Comparison of ENCODE assay signal across 21 mouse cellular contexts in genomic region chr1:60482881-60483280, GRCm38 (mm10).
DNase-seq lines count a peak whose midpoint lies in the region; ATAC-seq and TF ChIP-seq lines count a peak whose summit lies in the region.
"Had no signal": no experiment of that assay in that cellular context is flagged by ENCODE, and none has a peak within 500 bp of the region (broad histone marks: within the 10 kb centered on the region; RNA-seq: fewer than 3 reads in every experiment).

No protein-coding gene starts in this region.

- TF ChIP-seq CTCF in forebrain, postnatal 0 days (IDR thresholded peaks at IDR 0.05; ENCODE audit: low read depth) = no peak

- H3K4me2 ChIP-seq in forebrain, postnatal 0 days (ENCODE audit: low read depth) = no peak overlapping the region
- H3K4me2 ChIP-seq: embryonic facial prominence, embryonic 15.5 days; forebrain, embryonic 15.5 days; heart, embryonic 13.5 days; hindbrain, embryonic 15.5 days had no signal

- peak; percentile 9 for DNase-seq in lung, postnatal 25 days (ENCODE audit: low spot score)
- DNase-seq in lung, postnatal 14 days = no peak
- peak; percentile 45 for DNase-seq in T-cell, adult 2 months (ENCODE audit: low spot score)
- no peak for DNase-seq in adrenal gland, adult 18-20 months (ENCODE audit: low spot score in 2 of 2)
- no peak for DNase-seq in forebrain, postnatal 0 days
- no peak for DNase-seq in embryonic facial prominence, embryonic 10.5 days (ENCODE audit: low spot score)
- DNase-seq: adrenal gland, adult 2 months; adrenal gland, postnatal 25 days; B cell, adult 2 months; cerebellum, adult 18-20 months; cerebellum, adult 9-11 months; cerebellum, postnatal 36 days; gastrocnemius, postnatal 25 days; heart, postnatal 36 days; kidney, adult 11 months had no signal

- H3K9me3 ChIP-seq in forebrain, postnatal 0 days (ENCODE audit: low read length) = no peaks in the 10 kb centered on the region
- no peaks in the 10 kb centered on the region for H3K9me3 ChIP-seq in embryonic facial prominence, embryonic 10.5 days
- H3K9me3 ChIP-seq: embryonic facial prominence, embryonic 15.5 days; forebrain, embryonic 15.5 days; heart, embryonic 13.5 days; hindbrain, embryonic 15.5 days had no signal

- H3K4me1 ChIP-seq in forebrain, postnatal 0 days (ENCODE audit: insufficient read depth) = no peaks in the 10 kb centered on the region
- H3K4me1 ChIP-seq in embryonic facial prominence, embryonic 10.5 days = no peaks in the 10 kb centered on the region
- H3K4me1 ChIP-seq: embryonic facial prominence, embryonic 15.5 days; heart, embryonic 13.5 days; hindbrain, embryonic 15.5 days had no signal

- H3K9ac ChIP-seq in forebrain, postnatal 0 days = no peak overlapping the region
- H3K9ac ChIP-seq: embryonic facial prominence, embryonic 15.5 days; forebrain, embryonic 15.5 days; heart, embryonic 13.5 days; hindbrain, embryonic 15.5 days had no signal

- peaks cover 21% of the 10 kb centered on the region for H3K36me3 ChIP-seq in forebrain, postnatal 0 days (ENCODE audit: insufficient read depth)
- H3K36me3 ChIP-seq in embryonic facial prominence, embryonic 10.5 days (replicated peaks) = peaks cover 49% of the 10 kb centered on the region

- ATAC-seq in megakaryocyte, adult 5-6 weeks (ENCODE audit: poor library complexity, severe bottlenecking) = peak; percentile 27; the same call in 1 of the 2 replicates
- no peak for ATAC-seq in forebrain, postnatal 0 days
- ATAC-seq: forebrain, embryonic 15.5 days had no signal

- no peak overlapping the region for H3K27ac ChIP-seq in forebrain, postnatal 0 days (ENCODE audit: low read depth, low read length)
- H3K27ac ChIP-seq in embryonic facial prominence, embryonic 10.5 days (replicated peaks) = no peak overlapping the region
- H3K27ac ChIP-seq: embryonic facial prominence, embryonic 15.5 days; forebrain, embryonic 15.5 days; heart, embryonic 13.5 days; hindbrain, embryonic 15.5 days had no signal

- no peaks in the 10 kb centered on the region for H3K27me3 ChIP-seq in forebrain, postnatal 0 days (ENCODE audit: insufficient read depth, low read length)
- no peaks in the 10 kb centered on the region for H3K27me3 ChIP-seq in embryonic facial prominence, embryonic 10.5 days (replicated peaks; ENCODE audit: low read depth, poor library complexity, severe bottlenecking)
- H3K27me3 ChIP-seq: embryonic facial prominence, embryonic 15.5 days; forebrain, embryonic 15.5 days; heart, embryonic 13.5 days; hindbrain, embryonic 15.5 days had no signal

- H3K4me3 ChIP-seq in forebrain, postnatal 0 days (ENCODE audit: low read depth, low read length) = no peak overlapping the region
- no peak overlapping the region for H3K4me3 ChIP-seq in embryonic facial prominence, embryonic 10.5 days
- H3K4me3 ChIP-seq: embryonic facial prominence, embryonic 15.5 days; erythroblast, embryonic 14.5 days; forebrain, embryonic 15.5 days; heart, embryonic 13.5 days; hindbrain, embryonic 15.5 days had no signal

- WGBS in forebrain, postnatal 0 days = 93% methylated on average over 1 of the region's 1 CpGs
- 96% methylated on average over 1 of the region's 1 CpGs for WGBS in embryonic facial prominence, embryonic 10.5 days

Comparison
In these comparisons a context has a peak if more than half of its experiments do, and no peak if none do; other contexts are left out.
1. DNase-seq: peak in lung, postnatal 25 days (single experiment) and T-cell, adult 2 months (single experiment); none in lung, postnatal 14 days (single experiment), adrenal gland, adult 18-20 months (0 of 2), forebrain, postnatal 0 days (single experiment) and embryonic facial prominence, embryonic 10.5 days (single experiment).